Mouse (Mus musculus) G1E-ER4 (cell line): ENCODE measurements around the gene Kyat1. TPM values are rescaled to one million over a fixed set of nuclear protein-coding genes. Genes with fewer than 3 reads are reported as not detected.

ENCODE experiments used
- GATA1 ChIP-seq: IDR thresholded peaks from one replicate; pipeline ENCODE4 v1.8.0; 2012; ENCODE audit warnings: low read length, inconsistent platforms
- polyA plus RNA-seq: library from polyadenylated mRNA; stranded (reverse); fragments of >175 nt; gene quantifications from 2 replicates; pipeline ENCODE4 v1.2.3, GENCODE M21; 2012

Gene Kyat1
- polyA plus RNA-seq, 1 experiment: 4.8 TPM

DNA sequence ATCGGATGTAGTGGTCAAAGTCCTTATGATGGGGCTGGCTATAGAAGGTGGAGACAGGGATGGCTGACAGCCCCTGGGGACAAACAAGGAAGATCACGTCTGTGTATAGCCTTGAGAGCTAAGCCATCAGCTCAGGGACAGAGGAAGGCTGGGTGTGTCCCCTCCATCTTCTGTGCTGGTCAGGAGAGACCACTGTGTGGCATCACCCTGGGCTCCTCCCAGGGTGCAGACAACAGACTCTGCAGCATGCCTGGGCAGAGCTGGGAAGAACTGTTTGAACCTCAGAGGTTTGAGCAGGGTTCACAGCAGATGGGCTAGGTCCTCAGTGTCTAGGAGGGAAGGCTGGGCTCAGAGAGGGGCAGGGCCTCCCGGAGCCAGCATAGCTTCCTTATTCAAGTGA is 20.0 kb downstream of the Kyat1 start:
- no peak for TF ChIP-seq GATA1

DNA sequence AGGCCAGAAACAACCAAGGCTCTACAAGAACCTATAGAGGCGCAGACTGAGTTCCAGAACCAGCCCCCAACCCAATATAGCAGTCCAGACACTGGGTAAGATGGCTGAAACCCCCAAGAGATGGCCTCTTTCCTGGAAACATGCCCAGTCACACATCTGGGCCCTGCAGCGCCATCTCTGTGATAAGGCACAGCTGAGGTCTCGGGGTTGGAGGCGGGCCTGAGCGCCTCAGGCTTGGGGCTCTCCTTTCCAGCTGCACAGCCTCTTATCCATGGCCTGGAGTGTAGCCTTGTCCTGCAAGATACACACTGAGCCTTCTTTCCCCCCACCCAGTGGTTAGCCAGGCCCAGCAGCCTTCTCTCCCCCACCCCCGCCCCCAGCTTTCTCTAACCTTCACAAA is 20.4 kb downstream of the Kyat1 start:
- TF ChIP-seq GATA1: no peak

DNA sequence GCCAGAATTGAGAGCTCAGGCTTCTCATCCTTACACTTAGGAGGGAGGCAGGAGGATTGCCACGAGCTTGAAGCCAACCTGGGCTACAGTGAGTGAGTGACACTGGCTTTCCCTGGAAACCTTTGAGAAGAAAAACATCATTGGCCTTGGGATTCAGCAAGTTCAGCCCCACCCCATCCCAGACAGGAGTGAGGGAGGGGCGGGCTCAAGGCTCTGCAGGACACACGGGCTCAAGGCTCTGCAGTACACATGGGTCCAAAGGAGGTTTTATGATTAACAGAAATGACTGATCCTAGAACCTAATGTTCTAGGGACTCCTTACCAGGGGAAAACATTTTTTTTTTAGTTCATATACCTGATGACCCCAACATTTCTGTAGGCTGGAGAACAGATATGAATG is 21.9 kb downstream of the Kyat1 start:
- no peak for TF ChIP-seq GATA1

DNA sequence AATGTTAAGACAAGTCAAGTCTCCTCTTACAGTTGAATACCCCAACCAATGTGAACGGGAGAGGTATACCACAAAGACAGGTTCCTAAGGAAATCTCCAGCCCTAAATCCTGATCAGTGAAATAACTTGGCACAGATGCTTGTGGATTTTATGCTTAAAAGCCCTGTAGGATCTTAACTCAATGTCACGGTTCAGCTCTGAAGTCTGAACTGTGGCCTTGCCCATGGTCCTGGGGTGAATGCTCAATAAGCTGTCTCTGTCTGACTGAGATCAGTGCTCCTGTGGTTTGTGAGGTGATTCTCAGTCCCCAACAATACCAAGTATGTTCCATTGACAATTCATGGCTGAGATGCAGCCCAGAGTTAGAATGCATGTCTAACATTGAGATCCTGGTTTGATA is 23.2 kb downstream of the Kyat1 start:
- no peak for TF ChIP-seq GATA1

DNA sequence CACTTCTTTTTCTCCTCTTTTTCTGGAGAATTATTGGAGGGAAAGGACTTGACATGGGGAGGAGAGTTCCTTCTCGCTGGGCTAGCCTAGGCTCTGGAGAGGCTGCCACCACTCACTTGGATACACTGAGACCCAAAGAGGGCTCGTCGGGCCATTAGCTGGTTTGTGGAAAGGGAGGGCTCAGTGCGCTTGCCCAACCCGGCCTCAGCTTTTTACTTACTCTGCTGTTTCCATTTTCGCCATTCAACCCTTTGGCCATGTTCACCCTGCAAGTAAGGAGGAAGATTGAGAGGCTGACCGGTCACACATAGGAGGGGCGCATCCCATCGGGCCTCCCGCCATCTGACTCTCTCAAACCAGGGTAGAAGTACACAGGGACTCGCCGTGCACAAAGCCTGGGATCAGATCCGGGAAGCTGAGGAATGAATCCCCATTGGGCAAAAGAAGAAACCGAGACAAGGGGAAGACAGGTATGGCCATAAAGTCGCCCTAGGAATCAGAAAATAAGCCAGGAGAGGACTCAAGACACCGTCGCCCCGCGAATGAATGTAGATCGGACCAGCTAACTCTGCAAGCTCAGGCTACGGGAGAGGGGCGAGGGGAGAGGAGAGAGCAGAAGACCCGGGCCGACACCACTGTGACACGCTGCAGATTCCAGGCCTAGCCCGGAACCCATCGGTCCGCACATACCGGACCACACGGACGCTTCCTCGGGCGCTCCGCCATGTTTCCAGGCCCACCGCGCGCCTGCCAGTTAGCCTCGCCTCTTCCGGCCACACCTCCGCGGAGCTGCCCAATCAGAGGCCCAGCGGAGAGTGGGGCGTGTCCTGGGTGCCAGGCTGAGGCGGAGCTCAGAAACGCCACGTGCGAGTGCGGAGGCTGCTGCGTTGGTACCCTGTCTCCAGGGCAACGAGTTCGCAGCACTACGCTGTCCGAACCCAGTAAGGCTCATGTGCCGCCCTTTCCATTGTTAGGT is 27.7 kb downstream of the Kyat1 start, which contains the start of gene Spout1:
Gene Spout1 (minus strand): TSS at position 760 of the 976 bp plus-strand sequence.
- no peak for TF ChIP-seq GATA1

DNA sequence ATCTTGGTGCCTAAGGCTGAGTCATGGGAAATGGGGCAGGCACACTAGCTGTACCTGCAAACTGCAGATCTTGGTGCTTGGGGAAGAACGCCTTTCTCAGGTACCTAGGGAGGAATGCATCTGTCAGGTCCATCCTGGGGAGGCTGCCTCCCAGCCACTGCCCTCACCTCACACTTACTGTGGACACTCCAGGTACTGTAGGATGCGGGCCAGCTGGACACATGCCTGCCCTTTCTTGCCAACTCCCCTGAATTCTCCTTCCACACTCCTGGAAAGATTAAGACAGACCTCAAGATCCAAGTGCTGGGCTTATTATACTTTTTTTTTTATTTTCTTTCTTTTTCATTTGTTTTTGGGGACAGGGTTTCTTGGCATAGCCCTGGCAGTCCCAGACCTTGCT is 29.1 kb downstream of the Kyat1 start:
- no peak for TF ChIP-seq GATA1

DNA sequence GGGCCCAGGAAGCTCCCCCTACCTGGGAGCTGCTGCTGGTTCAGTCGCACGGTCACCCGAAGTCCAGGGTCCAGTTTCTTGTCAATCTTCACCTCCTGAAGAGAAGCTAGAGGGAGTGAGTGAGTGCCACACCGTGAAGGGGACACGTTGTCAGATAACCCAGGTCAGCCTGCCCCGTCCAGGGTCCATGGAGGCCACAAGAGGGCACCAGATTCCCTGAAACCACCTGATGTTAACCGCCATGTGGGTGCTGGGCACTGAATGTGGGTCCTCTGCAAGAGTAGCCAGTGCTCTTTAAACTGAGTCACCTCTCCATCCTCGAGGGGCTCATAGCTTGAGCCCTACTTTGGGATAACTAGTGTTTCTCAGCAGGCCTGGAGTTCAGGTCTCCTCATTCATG is 29.8 kb downstream of the Kyat1 start:
- no peak for TF ChIP-seq GATA1

DNA sequence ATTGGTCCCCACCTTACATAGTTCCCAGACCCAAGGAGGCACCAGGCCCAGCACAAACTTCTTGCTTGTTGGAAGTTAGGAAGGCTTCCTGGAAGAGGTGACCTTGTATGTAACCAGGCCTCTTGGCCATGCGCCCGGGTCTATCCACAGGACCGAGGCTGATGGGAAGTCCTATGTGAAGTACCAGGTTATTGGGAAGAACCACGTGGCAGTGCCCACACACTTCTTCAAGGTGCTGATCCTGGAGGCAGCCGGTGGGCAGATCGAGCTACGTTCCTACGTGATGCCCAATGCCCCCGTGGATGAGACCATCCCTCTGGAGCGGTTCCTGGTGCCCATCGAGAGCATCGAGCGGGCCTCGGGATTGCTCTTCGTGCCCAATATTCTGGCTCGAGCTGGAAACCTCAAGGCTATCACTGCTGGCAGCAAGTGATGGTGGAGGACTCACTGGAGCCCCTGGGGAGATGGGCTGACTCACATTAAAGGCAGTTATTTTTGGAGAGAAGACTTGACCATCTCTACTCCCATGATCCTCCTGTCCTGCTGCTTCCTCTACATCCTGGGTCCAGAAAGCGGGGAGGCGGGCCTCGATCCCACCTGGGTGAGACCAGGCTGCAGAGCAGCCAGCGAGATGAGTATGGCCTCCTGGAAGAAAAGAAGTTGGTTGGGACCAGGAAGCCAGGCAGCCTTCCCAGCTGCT is 32.0 kb downstream of the Kyat1 start:
- TF ChIP-seq GATA1: no peak

DNA sequence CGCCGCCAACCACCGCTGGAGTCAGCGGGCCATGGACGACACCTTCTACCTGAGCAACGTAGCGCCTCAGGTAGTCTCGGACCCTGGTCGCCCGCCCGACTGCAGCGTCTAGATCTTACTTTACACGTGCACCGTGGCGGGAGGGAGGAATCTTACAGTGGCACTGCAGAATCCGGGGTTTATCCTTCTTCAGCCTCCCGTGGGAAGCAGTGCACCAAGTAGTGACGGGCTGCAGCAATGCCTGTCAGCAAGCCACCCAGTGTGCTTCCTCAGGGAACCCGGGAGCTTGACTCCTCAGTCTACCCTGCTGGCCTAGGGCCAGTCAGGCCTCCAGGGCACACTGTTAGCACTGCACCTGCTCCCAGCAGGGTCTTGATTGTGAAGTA is 33.7 kb downstream of the Kyat1 start:
- no peak for TF ChIP-seq GATA1

DNA sequence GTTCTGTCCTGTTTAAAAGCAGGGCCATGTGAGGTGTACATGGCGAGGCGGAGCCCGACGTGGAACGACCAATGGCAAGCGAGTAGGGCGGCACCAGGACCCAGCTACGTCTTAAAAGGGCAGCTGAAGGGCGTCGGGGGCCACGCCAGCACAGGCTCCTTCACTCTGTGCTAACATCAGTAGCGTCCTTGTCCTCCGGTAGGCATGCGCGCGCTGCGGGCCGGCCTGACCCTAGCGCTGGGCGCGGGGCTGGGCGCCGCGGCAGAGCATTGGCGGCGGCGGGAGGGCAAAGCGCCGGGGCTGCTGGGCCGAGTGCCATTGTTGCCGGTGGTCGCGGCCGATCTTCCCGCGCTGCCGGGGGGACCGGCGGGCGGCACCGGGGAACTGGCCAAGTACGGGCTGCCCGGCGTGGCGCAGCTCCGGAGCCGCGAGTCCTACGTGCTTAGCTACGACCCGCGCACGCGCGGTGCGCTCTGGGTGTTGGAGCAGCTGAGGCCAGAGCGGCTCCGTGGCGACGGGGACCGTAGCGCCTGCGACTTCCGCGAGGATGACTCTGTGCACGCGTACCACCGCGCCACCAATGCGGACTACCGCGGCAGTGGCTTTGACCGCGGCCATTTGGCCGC is 34.2 kb downstream of the Kyat1 start, which contains the start of gene Endog:
Gene Endog (plus strand): TSS at position 123 of the 626 bp plus-strand sequence.
- TF ChIP-seq GATA1: no peak

DNA sequence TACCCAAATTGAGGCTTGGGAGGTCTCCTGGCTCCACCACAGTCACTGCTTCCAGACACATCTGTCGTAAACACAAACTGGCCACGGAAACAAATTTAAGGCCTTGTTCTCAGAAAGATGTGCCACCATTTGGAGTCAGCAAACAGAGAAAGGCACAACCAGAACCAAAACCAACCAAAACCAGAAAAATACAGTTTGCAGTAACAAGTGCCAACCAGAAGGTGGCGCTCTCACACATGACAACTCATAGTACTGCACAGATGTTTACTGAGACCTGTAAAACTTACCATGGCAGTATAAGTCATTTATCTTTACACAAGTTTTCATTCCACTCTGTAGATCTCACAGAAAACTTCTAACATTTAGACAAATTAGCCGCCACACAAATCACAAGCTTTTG is 39.0 kb downstream of the Kyat1 start:
- TF ChIP-seq GATA1: no peak

DNA sequence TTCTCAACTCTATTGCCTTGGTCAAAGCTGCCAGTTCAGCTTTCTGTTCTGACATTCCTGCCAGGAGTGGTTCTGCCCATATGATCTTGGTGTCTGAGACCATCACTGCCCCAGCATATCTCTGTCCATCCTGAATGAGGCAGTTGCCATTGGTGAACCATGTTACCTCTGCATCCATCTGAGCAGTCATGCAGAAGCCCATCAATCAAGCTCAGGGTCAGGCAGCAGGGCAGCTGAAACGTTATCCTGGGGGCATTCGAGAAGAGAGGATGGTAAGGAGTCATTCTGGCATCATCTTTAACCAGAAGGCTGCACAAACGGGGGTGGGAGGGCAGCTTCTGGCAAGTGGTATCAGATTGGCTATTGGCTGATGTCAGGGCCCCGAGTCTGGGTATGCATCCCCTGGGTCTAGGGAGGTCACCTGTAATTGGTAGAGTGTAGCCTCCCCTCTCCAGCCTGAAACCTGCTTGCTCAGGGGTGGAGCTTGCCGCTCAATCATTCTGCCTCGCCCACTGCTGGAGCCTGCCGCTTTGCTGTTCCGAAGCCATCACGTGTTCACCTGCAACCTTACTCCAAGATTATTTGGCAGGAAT is 41.2 kb downstream of the Kyat1 start:
- no peak for TF ChIP-seq GATA1

DNA sequence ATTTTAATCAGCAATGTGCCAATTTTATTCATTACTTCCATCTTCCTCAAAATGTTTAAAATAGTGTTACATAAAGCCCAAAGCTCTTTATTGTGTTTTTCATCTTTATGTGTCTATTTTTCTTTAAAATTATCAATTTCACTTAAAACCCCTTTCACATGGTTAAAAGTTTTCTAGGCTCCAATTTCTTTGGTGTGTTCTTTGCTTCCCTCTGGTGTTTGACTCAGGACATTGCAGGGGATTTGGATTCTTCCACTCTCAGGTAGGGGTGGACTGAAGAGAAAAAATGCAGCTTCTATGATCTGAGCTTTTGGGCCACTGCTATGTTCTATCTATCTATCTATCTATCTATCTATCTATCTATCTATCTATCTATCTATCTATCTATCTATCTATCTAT is 43.8 kb downstream of the Kyat1 start:
- no peak for TF ChIP-seq GATA1

DNA sequence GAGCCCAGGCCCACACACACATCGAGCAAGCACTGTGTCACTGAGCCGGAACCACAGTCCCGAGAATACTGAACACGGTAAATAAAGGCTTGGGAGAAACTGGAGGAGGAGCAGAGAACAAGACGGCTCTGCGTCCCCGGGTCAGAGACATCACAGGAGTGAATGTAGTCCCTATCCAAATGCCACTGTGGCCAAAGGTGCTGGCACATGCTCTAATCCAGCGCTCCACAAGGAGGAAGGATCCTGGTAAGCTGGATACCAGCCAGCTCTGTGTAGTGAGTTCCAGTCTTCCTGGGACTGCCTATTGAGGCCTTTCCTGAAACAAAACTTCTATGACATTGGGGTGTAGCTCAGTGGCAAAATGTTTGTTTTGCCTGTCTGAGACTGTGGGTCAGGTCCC is 53.0 kb downstream of the Kyat1 start:
- TF ChIP-seq GATA1: no peak

DNA sequence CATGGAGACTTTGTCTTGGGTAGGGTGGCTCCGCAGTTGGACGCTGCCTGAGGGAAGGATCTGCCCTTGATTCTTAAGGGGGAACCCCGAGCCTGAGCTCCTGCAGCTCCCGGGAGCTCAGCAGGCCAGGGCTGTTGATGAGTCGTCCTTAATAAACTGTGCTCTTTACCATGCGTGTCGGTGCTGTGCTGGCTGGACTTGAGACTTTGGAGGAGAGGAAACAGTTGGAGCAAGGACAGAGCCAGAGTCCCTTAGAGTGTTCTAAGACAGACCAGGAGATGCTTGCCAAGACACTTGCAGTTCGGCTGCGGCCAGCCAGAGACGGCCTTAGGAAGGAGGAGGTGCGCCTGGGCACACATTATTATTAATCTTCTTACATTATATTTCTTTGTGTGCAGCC is 53.8 kb downstream of the Kyat1 start:
- no peak for TF ChIP-seq GATA1

DNA sequence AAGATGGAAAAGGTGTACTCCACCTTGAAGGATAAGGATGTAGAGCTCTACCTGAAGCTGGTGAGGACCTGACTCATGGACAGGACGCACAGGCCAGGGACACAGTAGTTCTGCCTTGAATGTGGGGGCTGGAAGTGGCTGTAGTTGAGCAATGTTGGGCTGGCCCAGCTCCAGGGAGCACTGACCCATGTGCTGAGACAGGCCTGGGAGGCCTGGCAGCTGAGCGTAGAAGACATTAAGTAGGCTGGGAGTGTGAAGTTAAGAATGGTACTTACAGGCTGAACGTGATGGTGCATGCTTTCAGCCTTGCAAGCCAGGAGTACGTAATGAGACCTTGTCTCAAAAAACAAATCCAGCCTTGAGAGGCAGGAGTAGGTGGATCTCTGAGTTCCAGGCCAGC is 58.2 kb downstream of the Kyat1 start:
- no peak for TF ChIP-seq GATA1

DNA sequence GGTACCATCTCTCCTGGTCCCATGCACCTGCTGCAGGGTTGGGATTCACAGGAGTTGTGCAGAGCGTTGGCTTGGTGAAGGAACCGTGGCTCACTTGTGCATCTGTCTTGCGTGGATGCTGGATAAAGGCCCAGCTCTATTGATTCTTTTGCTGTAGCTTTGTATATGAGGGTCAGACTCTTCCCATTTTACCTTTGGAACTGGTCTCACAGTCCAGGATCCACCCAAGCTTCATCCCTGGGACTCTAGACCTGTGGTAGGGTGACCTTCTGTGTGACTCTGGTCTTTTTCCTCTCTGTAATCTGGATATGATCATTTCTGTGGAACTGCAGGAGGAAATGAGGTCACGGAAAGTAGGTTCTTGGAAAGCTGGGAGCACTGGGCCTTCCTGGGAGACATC is 61.2 kb downstream of the Kyat1 start:
- TF ChIP-seq GATA1: no peak
